Mouse (Mus musculus): Measurements from ENCODE around the gene Lhx2.

DNA sequence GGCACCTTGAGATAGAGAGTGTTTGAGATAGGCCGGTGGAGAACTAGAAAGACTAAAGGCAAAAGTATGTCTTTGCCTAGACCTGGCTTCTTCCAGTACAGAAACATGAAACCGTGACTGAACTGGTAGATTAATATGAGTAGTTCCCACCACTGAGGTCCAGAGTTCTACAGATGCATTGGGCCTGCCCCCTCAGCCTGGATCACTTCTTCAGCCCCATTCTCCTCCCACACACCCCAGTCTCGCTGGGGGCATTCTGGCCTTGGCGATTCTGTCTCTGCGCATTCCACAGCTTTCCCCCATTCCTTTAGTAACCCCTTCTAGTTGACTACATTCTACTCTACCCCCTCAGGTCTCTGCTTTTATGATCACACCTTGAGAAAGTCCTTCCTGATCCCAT is 1.4 kb upstream of the Lhx2 start:
- TF ChIP-seq POLR2A (IDR thresholded peaks at IDR 0.05; ENCODE audit: low read depth, low read length) (no peak), CTCF (conservative IDR thresholded peaks at IDR 0.05; ENCODE audit: insufficient read depth, insufficient read length, low read depth, low read length) (no peak)
